Mouse (Mus musculus) central nervous system, embryonic 18 days (tissue): ENCODE results near the gene Gm3002. TPM values are rescaled to one million over a fixed set of nuclear protein-coding genes. Genes with fewer than 3 reads are reported as not detected.

ENCODE experiments used
- polyA plus RNA-seq: library from polyadenylated mRNA; depleted of rRNA; stranded (reverse); fragments of >200 nt; gene quantifications from 2 replicates; pipeline ENCODE4 v1.2.3, GENCODE M21; 2012; rRNA removed

Gene Gm3002
- 14.2 and 16.5 TPM in 2 replicates for polyA plus RNA-seq

DNA sequence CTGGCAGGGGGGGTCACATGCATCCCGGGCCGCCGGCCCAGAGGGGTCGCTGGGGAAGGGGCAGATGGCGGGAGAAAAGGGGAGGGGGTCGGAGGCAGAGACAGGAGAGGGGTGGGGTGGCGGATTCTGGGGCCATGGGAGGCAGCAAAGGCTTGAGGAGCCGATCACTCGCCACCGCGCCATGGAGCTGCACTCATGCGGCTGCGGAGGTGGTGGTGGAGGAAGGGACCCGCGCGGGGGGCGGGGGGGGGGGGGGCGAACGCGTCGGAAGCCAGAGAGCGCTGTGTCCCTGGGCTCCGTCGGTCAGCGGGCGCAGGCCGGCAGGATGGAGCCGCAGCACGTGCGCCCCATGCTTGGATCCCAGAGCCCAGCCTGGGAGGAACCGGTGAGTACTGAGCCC lies at the start of gene Gm3002:
Gene Gm3002 (plus strand): TSS at position 301 of the 400 bp plus-strand sequence.

DNA sequence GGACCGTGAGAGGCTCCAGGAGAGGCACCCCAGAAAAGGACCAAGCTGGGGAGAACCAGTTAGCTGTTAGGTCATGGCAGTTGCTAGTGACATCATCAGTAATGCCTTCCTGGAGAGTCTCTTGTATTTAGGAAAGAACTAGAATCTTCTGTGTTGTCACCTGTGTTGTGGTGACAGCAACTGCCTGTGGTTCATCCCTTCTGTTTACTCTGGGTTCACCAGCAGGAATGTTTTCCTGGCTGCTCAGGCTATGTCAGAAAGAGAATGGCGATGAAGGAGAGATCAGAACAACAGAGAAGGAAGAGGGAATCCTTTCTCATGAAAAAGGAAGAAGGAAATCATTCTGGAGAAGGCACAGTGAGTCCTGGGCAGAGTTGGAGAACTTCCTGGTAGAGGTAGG lies 36.1 kb downstream of the Gm3002 start, which contains the start of gene Gm3033:
Gene Gm3033 (plus strand): TSS at position 301 of the 400 bp plus-strand sequence.

GRCm38 (mm10) chr14:3883872-3884271 lies 74.0 kb downstream of the Gm3002 start, which contains the start of gene Gm2916:
Gene Gm2916 (plus strand): TSS chr14:3884172.

GRCm38 (mm10) chr14:3931456-3931855 lies 121.6 kb downstream of the Gm3002 start, which contains the start of gene Gm3029:
Gene Gm3029 (plus strand): TSS chr14:3931756.

GRCm38 (mm10) chr14:3963247-3963646 lies 153.4 kb downstream of the Gm3002 start, which contains the start of gene Gm3095:
Gene Gm3095 (plus strand): TSS chr14:3963547.

GRCm38 (mm10) chr14:3998094-3998493 lies 188.2 kb downstream of the Gm3002 start, which contains the start of gene Gm3099:
Gene Gm3099 (plus strand): TSS chr14:3998394.

Other genes starting within 250 kb of the Gm3002 start
- gene Gm3012, start 175.6 kb upstream of the Gm3002 start, polyA plus RNA-seq: not detected in 2 replicates
- gene Gm3020, start 158.0 kb upstream of the Gm3002 start, polyA plus RNA-seq: 11.7 and 11.8 TPM in 2 replicates
- gene Gm3043, start 121.3 kb upstream of the Gm3002 start, polyA plus RNA-seq: not detected in 2 replicates
- not detected in 2 replicates for gene Gm3033, start 36.2 kb downstream of the Gm3002 start, polyA plus RNA-seq
- gene Gm2916, start 74.1 kb downstream of the Gm3002 start, polyA plus RNA-seq: 0.05 and 0.06 TPM in 2 replicates
- gene Gm3029, start 121.7 kb downstream of the Gm3002 start, polyA plus RNA-seq: not detected in 2 replicates
- 2.0 and 3.0 TPM in 2 replicates for gene Gm3095, start 153.5 kb downstream of the Gm3002 start, polyA plus RNA-seq
- gene Gm3099, start 188.3 kb downstream of the Gm3002 start, polyA plus RNA-seq: not detected in 2 replicates
- 9.8 and 11.1 TPM in 2 replicates for gene Gm5796, start 213.9 kb downstream of the Gm3002 start, polyA plus RNA-seq